Mouse (Mus musculus) erythroblast, embryonic 14.5 days (primary cell): ENCODE measurements around the gene Jmjd7.

Experiments
- GATA1 ChIP-seq: IDR thresholded peaks from 2 replicates; pipeline ENCODE4 v1.6.1; 2012; ENCODE audit warnings: low read length, inconsistent platforms, mixed read lengths
- TAL1 ChIP-seq: IDR thresholded peaks from 3 replicates; pipeline ENCODE4 v1.6.1; 2012; ENCODE audit warnings: low read length, inconsistent platforms, mixed read lengths

DNA sequence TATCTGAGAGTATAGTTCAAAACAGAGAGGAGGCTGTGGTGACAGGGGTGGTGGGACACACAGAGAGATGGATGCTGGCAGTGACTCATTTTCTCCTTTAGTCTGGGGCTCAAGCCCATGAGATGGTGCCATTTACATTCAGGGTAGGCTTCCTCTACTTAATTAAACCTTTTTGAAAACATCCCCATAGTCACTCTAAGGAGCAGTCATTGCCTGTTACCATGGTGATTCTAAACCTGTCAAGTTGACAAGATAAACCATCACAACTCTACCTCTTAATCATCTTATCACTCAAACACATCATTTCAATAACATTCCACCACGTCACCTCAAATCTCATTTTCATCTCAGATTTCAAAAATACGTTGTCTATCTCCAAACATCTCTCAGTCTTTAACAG lies 23.3 kb upstream of the Jmjd7 start:
- TF ChIP-seq GATA1 = no peak
- TF ChIP-seq TAL1 = no peak
